Mouse (Mus musculus) E14TG2a.4 (cell line): Measurements from ENCODE around the gene B4galt2.

Experiments
- CTCF ChIP-seq: conservative IDR thresholded peaks from 2 replicates; pipeline ENCODE4 v1.5.1; 2014; ENCODE audit warnings: low read length
- NANOG ChIP-seq: IDR thresholded peaks from 2 replicates; pipeline ENCODE4 v1.6.1; 2014; ENCODE audit warnings: borderline replicate concordance, low read length, mixed read lengths
- POU5F1 ChIP-seq: IDR thresholded peaks from 2 replicates; pipeline ENCODE4 v1.6.1; 2014; ENCODE audit warnings: low read length, borderline replicate concordance

- TF ChIP-seq CTCF (no peak), POU5F1 (no peak), NANOG (no peak)
These were observed 11.3 kb upstream of the B4galt2 start for GRCm38 (mm10) chr4:117894601-117895000.
